33 mouse cellular contexts compared by ENCODE assay signal in the genomic region with DNA sequence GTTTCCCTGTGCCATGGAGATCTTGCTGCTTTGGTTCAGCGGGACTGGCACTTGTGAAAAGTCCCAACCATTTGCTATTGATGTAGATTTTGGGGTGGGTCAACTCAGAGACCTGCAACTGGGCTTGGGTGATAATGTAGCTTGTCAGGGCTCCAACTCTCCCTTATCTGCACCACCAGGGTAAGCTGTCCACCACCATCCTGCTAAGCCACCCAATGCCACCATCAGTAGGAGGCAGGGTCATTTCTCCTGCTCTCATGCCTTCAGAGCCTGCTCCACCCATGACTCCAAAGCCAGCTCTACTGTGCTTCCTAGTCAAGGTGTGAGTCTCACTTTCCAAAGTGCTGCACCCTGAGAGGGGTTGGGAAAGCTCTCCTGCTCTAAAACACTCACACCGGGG.
"Had no signal": no experiment of that assay in that cellular context is flagged by ENCODE, and none has a peak within 500 bp of the region (broad histone marks: within the 10 kb centered on the region; RNA-seq: fewer than 3 reads in every experiment).

No protein-coding gene starts in this region.

- H3K4me3 ChIP-seq: heart, embryonic 10.5 days; heart, embryonic 12.5 days; heart, embryonic 13.5 days; heart, embryonic 15.5 days; hindbrain, embryonic 10.5 days; hindbrain, embryonic 12.5 days; hindbrain, embryonic 13.5 days; hindbrain, embryonic 15.5 days; kidney, embryonic 15.5 days; layer of hippocampus, adult 2 months had no signal

- H3K4me2 ChIP-seq: heart, embryonic 11.5 days; heart, embryonic 12.5 days; heart, embryonic 13.5 days; heart, embryonic 15.5 days; hindbrain, embryonic 12.5 days; hindbrain, embryonic 13.5 days; hindbrain, embryonic 14.5 days; hindbrain, embryonic 15.5 days; kidney, embryonic 15.5 days had no signal

- DNase-seq: heart, postnatal 10 days; heart, postnatal 14 days; heart, postnatal 36 days; heart, postnatal 4 days; kidney, adult 11 months; kidney, adult 2 months; kidney, adult 8-10 months; kidney, adult 9 months; kidney, postnatal 10 days; kidney, postnatal 14 days; kidney, postnatal 25 days; kidney, postnatal 36 days; kidney, postnatal 4 days; layer of hippocampus, adult 9-11 months; layer of hippocampus, postnatal 36 days had no signal

- H3K27ac ChIP-seq: heart, embryonic 10.5 days; heart, embryonic 13.5 days; heart, embryonic 15.5 days; hindbrain, embryonic 10.5 days; hindbrain, embryonic 12.5 days; hindbrain, embryonic 13.5 days; hindbrain, embryonic 14.5 days; hindbrain, embryonic 15.5 days; hindbrain, postnatal 0 days; kidney, embryonic 15.5 days; kidney, postnatal 0 days; layer of hippocampus, adult 2 months had no signal

- H3K36me3 ChIP-seq: heart, embryonic 10.5 days; heart, embryonic 12.5 days; heart, embryonic 13.5 days; heart, embryonic 15.5 days; hindbrain, embryonic 10.5 days; hindbrain, embryonic 12.5 days; hindbrain, embryonic 13.5 days; hindbrain, embryonic 15.5 days; kidney, embryonic 15.5 days had no signal

- H3K9me3 ChIP-seq: heart, embryonic 10.5 days; heart, embryonic 12.5 days; heart, embryonic 13.5 days; heart, embryonic 15.5 days; hindbrain, embryonic 10.5 days; hindbrain, embryonic 12.5 days; hindbrain, embryonic 13.5 days; hindbrain, embryonic 15.5 days; kidney, embryonic 15.5 days had no signal

- H3K27me3 ChIP-seq: heart, embryonic 12.5 days; heart, embryonic 13.5 days; heart, embryonic 15.5 days; hindbrain, embryonic 12.5 days; hindbrain, embryonic 13.5 days; hindbrain, embryonic 15.5 days; kidney, embryonic 15.5 days had no signal

- ATAC-seq: hindbrain, embryonic 16.5 days; hindbrain, postnatal 0 days; inflammation-experienced regulatory T-cells, adult 6 months; intestine, embryonic 16.5 days; intestine, postnatal 0 days had no signal

- H3K9ac ChIP-seq: heart, embryonic 12.5 days; heart, embryonic 13.5 days; heart, embryonic 15.5 days; hindbrain, embryonic 12.5 days; hindbrain, embryonic 13.5 days; hindbrain, embryonic 14.5 days; hindbrain, embryonic 15.5 days; kidney, embryonic 15.5 days had no signal

- H3K4me1 ChIP-seq: heart, embryonic 10.5 days; heart, embryonic 12.5 days; heart, embryonic 13.5 days; heart, embryonic 15.5 days; hindbrain, embryonic 10.5 days; hindbrain, embryonic 12.5 days; hindbrain, embryonic 13.5 days; hindbrain, embryonic 15.5 days; kidney, embryonic 15.5 days had no signal
